Mouse (Mus musculus) testis, adult 2 months (tissue): Measurements from ENCODE around the gene Togaram2.
"Not testable (repeated sequence)": the region's sequence is repeated elsewhere in the genome, so short reads cannot be mapped to it uniquely, and the experiment has no call there.

Source experiments
- CTCF ChIP-seq: fragments of 200-500 bp; IDR thresholded peaks from 2 replicates; pipeline ENCODE4 v1.5.1; 2012; ENCODE audit warnings: low read depth, mild to moderate bottlenecking, inconsistent platforms, low read length, moderate library complexity; ENCODE audit not compliant: control insufficient read depth, insufficient read depth, insufficient replicate concordance
- POLR2A ChIP-seq: fragments of 200-500 bp; IDR thresholded peaks from 2 replicates; pipeline ENCODE4 v1.6.1; 2012; ENCODE audit warnings: low read depth, mild to moderate bottlenecking, inconsistent platforms, low read length, moderate library complexity; ENCODE audit not compliant: control insufficient read depth

GRCm38 (mm10) chr17:71768173-71768572 is 95.1 kb downstream of the Togaram2 start, which contains the start of gene Clip4:
- not testable (repeated sequence) for TF ChIP-seq CTCF, POLR2A
